Mouse (Mus musculus) E14TG2a.4 (cell line): ENCODE results near the gene Thrb.
A peak's percentile ranks its signal among the peaks of the same experiment; 100 is the strongest.

Source experiments
- H3K27me3 ChIP-seq: 2 replicates; pipeline ENCODE4 v1.6.1; 2014; ENCODE audit warnings: low read length, control low read depth; ENCODE audit not compliant: insufficient read depth
- H3K36me3 ChIP-seq: 2 replicates; pipeline ENCODE4 v1.6.1; 2014; ENCODE audit warnings: low read length, control low read depth; ENCODE audit not compliant: insufficient read depth
- H3K4me1 ChIP-seq: replicated peaks from 2 replicates; pipeline ENCODE4 v1.6.1; 2014; ENCODE audit warnings: low read depth, low read length, control low read depth
- H3K4me3 ChIP-seq: replicated peaks from 2 replicates; pipeline ENCODE4 v1.5.1; 2014; ENCODE audit warnings: mild to moderate bottlenecking, low read length
- H3K9me3 ChIP-seq: 2 replicates; pipeline ENCODE4 v1.6.1; 2014; ENCODE audit warnings: low read length, control low read depth
- CTCF ChIP-seq: conservative IDR thresholded peaks from 2 replicates; pipeline ENCODE4 v1.5.1; 2014; ENCODE audit warnings: low read length
- NANOG ChIP-seq: IDR thresholded peaks from 2 replicates; pipeline ENCODE4 v1.6.1; 2014; ENCODE audit warnings: borderline replicate concordance, low read length, mixed read lengths
- POU5F1 ChIP-seq: IDR thresholded peaks from 2 replicates; pipeline ENCODE4 v1.6.1; 2014; ENCODE audit warnings: low read length, borderline replicate concordance

Thrb gene

DNA sequence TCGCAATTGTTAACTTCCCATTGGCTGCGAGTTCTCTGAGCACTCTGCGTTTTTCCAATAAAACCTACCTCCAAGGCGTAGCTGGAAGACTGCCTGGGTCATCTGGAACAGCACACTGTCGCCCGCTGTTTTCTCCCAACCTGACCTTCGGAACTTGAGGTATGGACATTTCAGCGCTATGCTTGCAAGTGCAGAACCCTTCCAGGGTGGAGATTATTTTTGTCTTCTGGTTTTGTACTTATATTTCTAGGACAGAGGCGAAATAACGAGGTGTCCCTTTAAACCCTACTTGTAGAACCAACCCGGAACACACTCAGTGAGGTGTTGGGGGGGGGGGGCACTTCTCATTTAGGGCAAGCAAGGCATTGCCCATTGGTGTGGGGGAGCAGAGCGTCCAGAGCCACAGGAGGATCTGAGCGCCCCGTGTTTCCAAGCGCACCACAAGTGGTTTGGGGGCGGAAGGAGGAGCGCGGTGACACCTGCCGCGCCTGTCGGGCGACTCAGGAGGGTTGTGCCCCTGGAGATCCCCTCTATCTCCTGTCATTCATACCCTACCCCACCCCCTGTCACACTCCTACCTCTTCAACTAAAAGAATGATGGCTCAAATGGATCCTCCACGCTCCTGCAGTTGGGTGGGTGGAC, at the start of gene Thrb:
Gene Thrb, plus strand, starts transcription at position 576 of the 643 bp plus-strand sequence.
- TF ChIP-seq NANOG, result no peak
- no peak for TF ChIP-seq POU5F1
- TF ChIP-seq CTCF, result no peak
- Histone ChIP-seq H3K27me3 (peaks cover 38% of the 10 kb centered on the region), H3K4me1 (peaks cover 15% of the 10 kb centered on the region), H3K36me3 (no peaks in the 10 kb centered on the region), H3K9me3 (no peaks in the 10 kb centered on the region), H3K4me3 (peak within 1 kb of the TSS; percentile 86)

DNA sequence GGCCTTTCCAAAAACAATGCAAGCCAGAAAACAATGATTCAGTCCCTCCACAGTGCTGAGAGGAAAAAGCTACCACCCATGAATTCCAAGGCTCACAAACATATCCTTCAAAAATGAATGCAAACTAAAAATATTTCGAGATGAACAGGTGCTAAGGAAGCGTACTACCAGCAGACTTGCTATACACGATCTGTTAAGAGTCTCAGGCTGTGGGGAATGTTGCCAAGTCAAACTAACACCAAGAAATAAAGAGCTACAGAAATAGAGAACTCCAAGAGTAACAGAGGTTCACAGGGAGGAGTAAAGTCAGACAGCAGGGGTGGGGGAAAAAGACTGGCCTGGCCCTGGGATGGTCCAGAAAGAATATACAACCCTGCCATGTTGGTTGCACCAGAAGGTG, 38.4 kb upstream of the Thrb start:
- H3K27me3 ChIP-seq, result no peaks in the 10 kb centered on the region
- no peaks in the 10 kb centered on the region for H3K9me3 ChIP-seq
- TF ChIP-seq NANOG (no peak), CTCF (no peak), POU5F1 (no peak)
- H3K4me3 ChIP-seq, result no peak overlapping the region
- no peaks in the 10 kb centered on the region for H3K36me3 ChIP-seq
- no peaks in the 10 kb centered on the region for H3K4me1 ChIP-seq

DNA sequence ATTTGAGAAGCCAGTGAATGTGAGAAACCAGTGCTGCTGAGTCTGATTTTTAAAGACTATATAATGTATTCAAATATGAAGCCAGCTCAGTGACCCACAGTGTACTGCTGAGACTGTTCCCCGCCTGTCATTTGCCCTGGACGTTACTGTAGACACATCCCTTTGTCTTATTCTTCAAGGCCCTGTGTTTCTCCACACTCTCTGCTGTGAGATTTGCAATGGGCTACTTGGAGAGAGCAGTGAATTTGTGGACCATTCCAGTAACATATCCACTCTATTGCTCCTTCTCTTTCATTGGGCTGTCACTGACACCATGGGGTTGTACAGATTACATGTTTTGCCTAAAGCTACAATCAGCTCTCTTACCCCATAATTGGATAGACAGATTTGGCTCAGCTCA, 36.1 kb upstream of the Thrb start:
- no peaks in the 10 kb centered on the region for H3K27me3 ChIP-seq
- no peaks in the 10 kb centered on the region for H3K36me3 ChIP-seq
- H3K4me1 ChIP-seq, result no peaks in the 10 kb centered on the region
- no peak for TF ChIP-seq CTCF
- no peak for TF ChIP-seq POU5F1
- no peak for TF ChIP-seq NANOG
- H3K4me3 ChIP-seq, result no peak overlapping the region
- H3K9me3 ChIP-seq, result no peaks in the 10 kb centered on the region

DNA sequence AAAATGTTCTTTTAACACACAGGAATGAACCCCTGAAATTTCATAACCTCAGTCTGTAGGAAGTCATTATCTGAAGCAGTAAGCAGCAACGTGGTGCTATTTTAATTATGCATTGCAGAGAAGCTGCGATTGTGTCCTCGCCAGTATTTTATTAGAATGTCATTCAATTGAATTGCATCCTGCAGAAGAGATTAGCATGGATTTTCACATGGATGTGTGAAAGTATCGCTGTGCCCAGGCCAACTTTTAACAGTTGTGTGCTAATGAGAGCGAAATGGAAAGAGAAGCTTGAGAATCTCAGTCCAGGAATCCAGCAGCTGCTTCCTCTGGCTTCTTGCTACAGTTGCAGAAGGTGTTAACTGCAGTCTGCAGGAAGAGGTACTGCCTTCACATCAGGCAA, 30.8 kb upstream of the Thrb start:
- Histone ChIP-seq H3K4me3 (no peak overlapping the region), H3K27me3 (no peaks in the 10 kb centered on the region), H3K36me3 (no peaks in the 10 kb centered on the region), H3K4me1 (peaks cover 9% of the 10 kb centered on the region), H3K9me3 (no peaks in the 10 kb centered on the region)
- TF ChIP-seq CTCF, result no peak
- no peak for TF ChIP-seq POU5F1
- no peak for TF ChIP-seq NANOG

DNA sequence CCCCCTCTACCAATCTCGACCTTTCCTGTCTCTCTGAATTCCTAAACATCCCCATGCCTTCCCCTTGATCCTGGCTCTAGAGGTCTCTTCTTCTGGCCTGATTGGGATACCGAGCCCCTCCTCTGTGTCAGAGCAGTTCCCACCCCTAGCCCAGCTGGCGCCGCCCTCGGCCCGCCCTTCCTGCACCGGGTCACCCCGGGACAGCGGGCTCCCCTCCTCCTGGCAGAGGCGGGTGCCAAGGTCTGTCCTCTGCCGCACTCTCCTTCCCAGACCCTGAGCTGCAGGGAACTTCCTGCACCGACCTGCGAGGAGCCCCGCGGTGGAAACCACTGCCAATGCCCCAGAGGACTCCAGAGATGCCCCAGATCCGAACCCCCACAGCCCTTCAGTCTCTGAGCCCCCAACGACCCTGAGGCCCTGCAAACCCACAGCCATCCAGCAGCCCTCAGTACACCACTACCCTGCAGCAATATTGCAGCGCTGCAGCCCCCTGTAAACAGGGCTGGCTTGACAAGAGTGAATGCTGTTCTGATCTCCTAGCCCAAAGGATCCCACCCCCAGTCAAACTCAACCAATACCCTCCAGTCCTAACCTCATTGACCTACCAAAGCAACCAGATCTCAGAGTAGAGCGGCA, 27.1 kb upstream of the Thrb start:
- Histone ChIP-seq H3K9me3 (peaks cover 9% of the 10 kb centered on the region), H3K4me3 (peak overlapping the region; percentile 73)

DNA sequence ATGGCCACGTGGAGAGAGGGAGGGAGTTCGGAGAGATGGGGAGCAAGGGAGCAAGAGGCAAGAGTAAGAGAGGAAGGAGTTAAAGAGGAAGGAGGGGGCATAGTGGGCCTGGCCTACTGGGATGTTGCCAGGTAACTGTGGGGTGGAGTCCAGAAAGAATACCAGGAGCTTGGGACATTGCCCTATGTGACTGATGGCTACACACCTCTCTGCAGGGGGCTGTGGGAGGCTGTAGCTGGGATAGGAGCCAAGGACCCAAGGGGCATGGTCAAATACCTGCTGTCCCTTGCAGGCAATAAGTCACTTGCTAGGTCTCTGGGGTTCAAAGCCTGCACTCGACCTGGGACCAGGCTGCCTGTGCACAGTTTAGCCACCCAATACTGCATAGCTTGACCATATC, 23.1 kb upstream of the Thrb start:
- TF ChIP-seq CTCF (no peak), NANOG (no peak), POU5F1 (no peak)
- Histone ChIP-seq H3K4me3 (no peak overlapping the region), H3K9me3 (peaks cover 9% of the 10 kb centered on the region), H3K27me3 (no peaks in the 10 kb centered on the region), H3K36me3 (no peaks in the 10 kb centered on the region), H3K4me1 (peaks cover 9% of the 10 kb centered on the region)

More for the DNA sequence above, 27.1 kb upstream of the Thrb start:
- Histone ChIP-seq H3K36me3 (no peaks in the 10 kb centered on the region), H3K27me3 (no peaks in the 10 kb centered on the region), H3K4me1 (peaks cover 9% of the 10 kb centered on the region)
- TF ChIP-seq NANOG (no peak), POU5F1 (no peak), CTCF (no peak)

DNA sequence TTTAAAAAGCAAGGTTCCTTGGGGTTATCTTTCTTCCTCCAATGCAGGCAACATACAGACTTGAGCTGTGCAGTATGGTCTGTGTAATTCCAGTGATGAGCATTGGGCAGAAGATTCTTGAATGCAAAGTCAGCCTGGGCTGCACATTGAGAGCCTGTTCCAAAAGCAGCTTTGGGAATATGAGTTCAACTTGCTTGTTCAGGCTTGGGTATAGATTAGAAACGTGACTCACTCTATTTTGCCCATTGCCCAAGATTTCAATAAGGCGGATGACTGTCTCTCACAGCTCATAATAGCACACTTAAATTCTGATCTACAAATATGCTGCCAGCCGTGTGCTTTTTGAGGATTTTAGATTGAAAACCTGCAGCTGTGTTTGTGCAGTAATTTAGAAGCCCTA, 18.3 kb upstream of the Thrb start:
- no peak for TF ChIP-seq CTCF
- no peak overlapping the region for H3K4me3 ChIP-seq

DNA sequence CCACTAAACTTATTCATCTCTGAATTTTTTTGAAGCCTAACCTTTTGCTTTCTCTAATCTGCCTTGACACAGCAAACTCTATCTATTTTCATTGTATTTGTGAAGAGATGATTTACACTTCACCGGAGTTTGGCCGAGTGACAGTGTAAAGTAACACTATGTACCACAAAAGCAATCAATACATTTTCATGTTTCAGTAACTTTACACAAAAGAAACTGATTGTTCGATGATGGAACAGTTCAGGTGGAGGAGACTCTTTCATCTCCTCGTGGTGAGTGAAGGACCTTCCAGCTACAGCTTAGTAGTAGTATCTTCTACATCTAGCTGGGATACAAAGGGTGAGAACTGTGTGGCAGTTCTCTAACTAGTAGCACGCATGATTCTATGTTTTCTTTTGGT, 5.0 kb upstream of the Thrb start:
- Histone ChIP-seq H3K36me3 (no peaks in the 10 kb centered on the region), H3K9me3 (no peaks in the 10 kb centered on the region), H3K4me3 (no peak overlapping the region), H3K27me3 (peaks cover 8% of the 10 kb centered on the region), H3K4me1 (peaks cover 10% of the 10 kb centered on the region)
- TF ChIP-seq POU5F1 (no peak), CTCF (no peak), NANOG (peak; percentile 71; the same call in 1 of the 2 replicates)

More for the DNA sequence above, 18.3 kb upstream of the Thrb start:
- H3K4me1 ChIP-seq, result peaks cover 10% of the 10 kb centered on the region
- H3K27me3 ChIP-seq, result no peaks in the 10 kb centered on the region
- no peaks in the 10 kb centered on the region for H3K9me3 ChIP-seq
- no peaks in the 10 kb centered on the region for H3K36me3 ChIP-seq
